Mouse (Mus musculus) brain, embryonic 14.5 days (tissue): ENCODE measurements around the gene Ifitm6. TPM values are rescaled to one million over a fixed set of nuclear protein-coding genes. Genes with fewer than 3 reads are reported as not detected.

Experiments
- DNase-seq: peaks from one replicate; pipeline ENCODE4 v3.0.0-alpha.2; 2011; ENCODE audit warnings: low read depth
- CTCF ChIP-seq: fragments of 200-500 bp; IDR thresholded peaks from 2 replicates; pipeline ENCODE4 v1.5.1; 2012; ENCODE audit warnings: inconsistent platforms, mild to moderate bottlenecking, moderate library complexity, borderline replicate concordance; ENCODE audit not compliant: insufficient read depth, insufficient read length; ENCODE audit errors: extremely low read depth
- POLR2A ChIP-seq: fragments of 200-500 bp; IDR thresholded peaks from 2 replicates; pipeline ENCODE4 v1.6.1; 2012; ENCODE audit warnings: mild to moderate bottlenecking, inconsistent platforms, borderline replicate concordance; ENCODE audit not compliant: poor library complexity, insufficient read depth, insufficient read length, severe bottlenecking; ENCODE audit errors: extremely low read depth
- polyA plus RNA-seq: library from polyadenylated mRNA; depleted of rRNA; stranded (reverse); fragments of >200 nt; gene quantifications from 2 replicates; pipeline ENCODE4 v1.2.3, GENCODE M21; 2012

Ifitm6 gene
- polyA plus RNA-seq, 1 experiment = 0.77 TPM

DNA sequence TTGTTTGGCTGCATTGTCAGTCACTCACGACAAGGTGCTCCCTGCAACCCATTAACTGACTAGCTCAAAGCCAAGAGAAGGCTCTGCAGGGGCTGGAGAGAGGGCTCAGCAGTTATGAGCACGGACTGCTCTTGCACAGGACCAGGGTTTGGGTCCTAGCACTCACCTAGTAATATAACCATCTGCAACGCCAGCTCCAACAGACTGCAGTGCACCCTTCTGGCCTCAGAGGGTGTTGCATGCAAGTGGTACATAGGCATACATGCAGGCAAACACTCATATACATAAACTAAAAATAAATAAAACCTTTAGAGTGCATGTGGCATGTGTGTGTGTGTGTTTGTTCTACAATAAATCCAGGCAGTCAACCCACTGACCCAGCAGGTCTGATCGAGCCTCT, 38.1 kb upstream of the Ifitm6 start:
- TF ChIP-seq POLR2A (no peak), CTCF (no peak)
- no peak for DNase-seq

DNA sequence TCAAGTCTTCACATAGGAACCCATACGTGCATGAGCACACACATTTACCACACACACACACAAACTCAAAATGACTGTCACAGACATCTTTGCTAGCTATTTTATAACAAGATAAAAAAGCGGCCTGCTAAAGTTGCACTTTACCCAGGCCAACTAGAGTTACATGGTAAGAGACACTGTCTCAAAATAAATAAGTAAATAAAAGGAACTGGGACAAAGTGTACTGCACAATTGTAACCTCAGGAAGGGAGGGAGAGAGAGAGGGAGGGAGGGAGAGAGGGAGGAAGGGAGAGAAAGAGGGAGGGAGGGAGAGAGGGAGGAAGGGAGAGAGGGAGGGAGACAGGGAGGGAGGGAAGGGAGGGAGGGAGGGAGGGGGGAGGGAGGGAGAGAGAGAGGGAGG, 34.7 kb upstream of the Ifitm6 start:
- TF ChIP-seq POLR2A = no peak
- no peak for DNase-seq

DNA sequence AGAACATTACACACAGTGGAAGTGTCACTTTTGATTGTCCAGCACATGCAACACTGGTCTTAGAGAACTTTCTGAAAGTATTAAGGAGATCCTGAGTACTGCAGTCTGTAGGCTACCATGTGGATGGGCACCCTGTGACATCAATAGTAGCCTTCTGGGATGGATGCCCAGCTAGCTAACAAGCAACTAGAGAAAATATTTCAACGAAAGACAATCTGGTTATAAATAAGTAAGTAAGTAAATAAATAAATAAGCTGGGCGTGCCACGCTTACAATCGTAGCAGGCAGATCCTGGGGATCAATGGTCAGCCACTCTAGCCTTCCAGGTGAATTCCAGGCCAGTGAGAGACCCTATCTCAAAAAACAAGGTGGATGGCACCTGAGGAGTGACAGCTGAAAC, 34.3 kb upstream of the Ifitm6 start:
- TF ChIP-seq CTCF = no peak
- TF ChIP-seq POLR2A = no peak
- no peak for DNase-seq

DNA sequence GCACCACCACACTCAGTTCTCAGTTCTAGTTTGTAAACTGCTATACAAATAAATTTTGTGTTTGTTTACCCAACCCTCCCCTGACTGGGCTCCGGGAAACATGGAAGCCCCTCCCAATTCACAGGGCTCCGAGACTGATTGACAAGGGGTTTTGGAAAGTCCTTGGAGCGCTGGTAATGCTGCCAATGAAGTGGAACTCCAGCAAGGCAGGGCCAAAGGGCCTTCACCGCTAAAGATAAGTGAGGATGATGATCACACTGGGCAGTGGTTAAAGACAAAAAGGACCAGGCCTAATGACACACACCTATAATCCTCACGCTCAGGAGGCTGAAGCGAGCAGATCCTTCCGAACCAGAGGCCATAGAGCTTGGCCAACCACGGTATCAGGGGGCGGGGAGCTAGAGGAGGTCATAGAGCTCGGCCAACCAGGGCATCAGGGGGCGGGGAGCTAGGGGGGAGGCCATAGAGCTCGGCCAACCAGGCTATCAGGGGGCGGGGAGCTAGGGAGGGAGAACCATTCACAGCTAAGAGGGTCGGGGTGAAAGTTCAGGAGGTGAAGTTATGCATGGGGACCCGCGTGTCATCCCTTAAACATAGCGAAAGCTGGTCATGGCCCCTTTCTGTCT, 33.4 kb upstream of the Ifitm6 start:
- TF ChIP-seq POLR2A = no peak
- no peak for TF ChIP-seq CTCF
- no peak for DNase-seq

DNA sequence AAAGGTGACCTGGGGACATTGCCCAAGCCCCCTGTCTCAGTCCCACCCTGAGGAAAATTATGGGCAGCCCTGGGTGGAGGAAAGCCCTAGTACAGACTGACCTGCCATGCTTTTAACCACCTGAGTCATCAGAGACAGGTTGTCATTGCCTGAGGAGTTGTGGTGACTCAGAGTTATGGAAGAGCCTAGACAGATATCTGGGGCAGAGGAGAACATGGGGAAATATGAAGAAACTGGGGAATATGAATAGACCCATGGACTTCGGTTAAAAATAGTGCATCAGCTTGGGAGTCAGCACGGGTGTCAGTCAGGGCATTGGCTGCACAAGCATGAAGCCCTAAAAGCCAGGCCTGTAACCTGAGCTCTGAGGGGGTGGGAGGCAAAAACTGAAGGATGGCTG, 31.6 kb upstream of the Ifitm6 start:
- DNase-seq = no peak
- TF ChIP-seq CTCF (no peak), POLR2A (no peak)

DNA sequence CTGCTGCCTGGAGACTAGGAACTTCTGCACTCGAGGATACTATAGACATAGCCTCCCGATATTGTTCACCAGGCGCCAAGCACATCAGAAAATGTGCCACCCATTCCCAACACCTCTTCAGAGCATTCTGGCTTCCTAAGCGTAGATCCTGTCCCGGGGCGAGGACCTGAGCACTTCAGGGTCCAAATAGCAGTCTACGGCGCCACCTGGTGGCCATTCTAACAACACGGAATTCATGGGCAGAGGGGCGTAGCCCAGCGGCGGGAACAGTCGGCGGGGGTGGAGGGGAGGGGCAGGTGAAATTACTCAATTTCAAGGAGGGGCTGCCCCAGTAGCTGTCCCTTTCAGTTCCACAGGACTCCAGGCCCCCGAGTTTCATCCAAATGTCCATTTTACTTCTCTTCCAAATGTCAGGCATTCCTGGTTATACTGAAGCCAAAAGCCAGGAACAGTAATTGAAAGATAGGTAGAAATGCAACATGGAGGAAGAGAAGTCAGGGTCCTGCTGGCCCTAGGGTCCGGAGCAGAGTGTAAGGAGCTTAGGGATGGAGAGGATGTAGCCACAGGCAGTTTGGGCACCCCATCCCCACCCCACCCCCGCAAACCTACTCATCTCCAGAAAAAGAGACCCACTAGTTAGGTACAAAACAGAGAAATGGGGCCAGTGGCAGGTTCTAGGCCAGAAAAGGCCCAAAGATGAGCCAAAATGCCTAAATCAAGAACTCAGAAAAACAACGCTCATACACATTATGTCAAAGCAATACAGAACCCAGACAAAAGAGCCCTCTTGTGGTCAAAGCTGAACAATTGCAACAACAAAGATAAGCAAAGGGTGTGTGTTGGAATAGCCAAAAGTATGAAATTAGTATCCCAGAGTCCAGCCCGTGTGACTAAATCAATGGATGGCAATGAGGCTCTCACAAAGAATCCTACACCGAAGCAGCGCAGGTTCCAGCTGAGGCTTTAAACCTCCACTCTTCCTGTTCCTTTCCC, 30.8 kb upstream of the Ifitm6 start:
- peak; percentile 95 for DNase-seq
- TF ChIP-seq CTCF = peak; percentile 92
- no peak for TF ChIP-seq POLR2A

DNA sequence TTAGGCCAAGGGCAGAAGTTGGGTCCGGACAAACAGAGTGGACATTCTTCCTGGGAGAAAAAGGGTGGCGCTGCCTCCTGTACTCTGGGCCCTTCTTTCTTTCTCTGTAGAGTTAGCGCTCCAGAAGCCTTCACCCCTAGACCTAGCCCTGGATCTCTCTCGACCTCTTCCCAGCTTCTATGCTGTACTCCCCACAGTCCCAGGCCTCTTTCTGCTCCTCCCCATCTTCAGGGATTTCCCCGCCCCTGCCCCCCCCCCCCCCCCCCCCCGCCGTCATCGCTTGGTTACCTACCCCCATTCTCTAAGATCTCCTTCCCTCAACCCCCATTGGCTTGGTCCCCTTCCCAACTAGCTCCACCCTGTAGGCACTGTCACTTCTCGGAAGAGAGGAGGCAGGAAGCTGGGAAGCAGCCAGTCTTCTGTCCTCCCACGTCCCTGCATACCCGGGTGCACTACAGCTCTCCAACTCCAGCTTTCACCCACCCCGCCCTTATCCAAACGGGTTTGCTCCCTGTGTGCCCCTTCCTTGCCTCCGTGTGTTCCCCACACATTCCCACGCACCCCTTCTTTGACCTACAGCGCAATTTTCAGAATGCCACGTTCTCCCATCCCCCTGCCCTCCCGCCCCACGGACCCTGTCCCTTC, 30.0 kb upstream of the Ifitm6 start:
- TF ChIP-seq CTCF (no peak), POLR2A (peak; percentile 16; the same call in 1 of the 2 replicates)
- DNase-seq = peak; percentile 85

DNA sequence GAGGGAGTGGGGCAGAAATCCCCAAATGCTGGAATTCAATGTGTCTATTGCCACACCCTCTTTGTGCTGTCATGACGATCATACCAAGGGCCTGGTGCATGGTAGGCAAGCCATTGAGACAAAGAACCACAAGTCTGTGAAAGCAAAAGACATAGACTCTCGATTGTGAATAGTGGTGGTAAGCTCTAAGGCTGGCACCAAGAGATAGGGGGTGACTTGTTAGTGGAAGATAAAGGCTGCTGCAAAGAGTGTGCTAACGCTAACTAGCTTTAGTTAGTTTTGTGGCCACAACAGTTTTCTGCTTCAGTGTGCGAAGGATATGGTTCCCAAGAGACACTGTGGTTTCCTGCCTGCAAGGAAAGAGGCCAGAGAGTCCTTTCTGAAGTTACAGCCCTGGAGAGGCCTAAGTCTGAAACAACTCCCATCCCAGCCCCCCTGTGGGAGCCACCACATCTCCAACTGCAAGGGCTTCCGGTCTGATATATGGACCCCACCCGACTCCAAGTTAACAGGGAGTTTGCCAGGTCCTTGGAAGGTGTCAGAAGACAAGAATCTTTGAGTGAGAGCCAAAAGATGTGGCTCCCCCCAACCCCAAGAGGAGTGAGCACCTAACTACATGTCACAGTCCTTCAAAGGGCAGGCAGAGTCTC, 29.3 kb upstream of the Ifitm6 start:
- no peak for DNase-seq
- no peak for TF ChIP-seq POLR2A
- TF ChIP-seq CTCF = no peak

DNA sequence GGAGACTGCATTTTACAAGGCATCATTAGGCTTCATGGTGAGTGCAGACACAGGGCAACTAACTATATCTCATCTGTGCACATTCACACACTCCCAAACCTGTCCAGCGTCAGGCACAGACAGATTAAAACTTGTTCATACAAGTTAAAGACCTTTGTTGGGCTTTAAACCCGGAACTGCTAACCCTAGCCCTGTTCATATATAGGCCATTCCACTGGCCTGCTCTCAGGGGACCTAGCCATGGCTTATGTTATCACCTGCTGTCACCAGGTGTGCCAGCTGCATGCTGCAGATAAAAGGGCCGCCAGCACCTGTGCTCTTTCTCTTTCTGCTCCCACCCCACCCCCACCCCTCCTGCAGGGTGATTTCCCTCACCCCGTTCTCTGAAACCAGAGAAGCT, 24.8 kb upstream of the Ifitm6 start:
- DNase-seq = no peak
- TF ChIP-seq CTCF (no peak), POLR2A (no peak)

DNA sequence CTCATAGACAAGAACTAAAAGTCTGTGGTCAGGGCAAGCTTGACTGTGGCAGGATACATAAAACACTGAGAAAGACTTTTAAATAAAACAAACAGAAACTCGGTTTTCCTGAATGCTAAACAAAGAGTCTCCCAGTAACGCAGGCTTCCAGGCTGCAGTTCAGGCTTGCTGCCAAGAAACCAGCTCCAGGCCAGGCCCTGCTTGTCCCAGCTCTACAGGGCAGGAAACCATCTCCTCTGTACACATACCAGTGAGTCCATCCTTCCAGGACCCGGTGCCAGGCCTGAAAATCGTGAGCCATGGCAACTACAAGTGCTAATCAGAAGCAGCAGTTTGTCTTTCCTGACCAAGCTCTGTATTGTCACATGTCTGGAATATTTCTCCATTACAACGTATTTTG, 23.9 kb upstream of the Ifitm6 start:
- peak; percentile 86 for DNase-seq
- TF ChIP-seq POLR2A = no peak
- TF ChIP-seq CTCF = no peak

DNA sequence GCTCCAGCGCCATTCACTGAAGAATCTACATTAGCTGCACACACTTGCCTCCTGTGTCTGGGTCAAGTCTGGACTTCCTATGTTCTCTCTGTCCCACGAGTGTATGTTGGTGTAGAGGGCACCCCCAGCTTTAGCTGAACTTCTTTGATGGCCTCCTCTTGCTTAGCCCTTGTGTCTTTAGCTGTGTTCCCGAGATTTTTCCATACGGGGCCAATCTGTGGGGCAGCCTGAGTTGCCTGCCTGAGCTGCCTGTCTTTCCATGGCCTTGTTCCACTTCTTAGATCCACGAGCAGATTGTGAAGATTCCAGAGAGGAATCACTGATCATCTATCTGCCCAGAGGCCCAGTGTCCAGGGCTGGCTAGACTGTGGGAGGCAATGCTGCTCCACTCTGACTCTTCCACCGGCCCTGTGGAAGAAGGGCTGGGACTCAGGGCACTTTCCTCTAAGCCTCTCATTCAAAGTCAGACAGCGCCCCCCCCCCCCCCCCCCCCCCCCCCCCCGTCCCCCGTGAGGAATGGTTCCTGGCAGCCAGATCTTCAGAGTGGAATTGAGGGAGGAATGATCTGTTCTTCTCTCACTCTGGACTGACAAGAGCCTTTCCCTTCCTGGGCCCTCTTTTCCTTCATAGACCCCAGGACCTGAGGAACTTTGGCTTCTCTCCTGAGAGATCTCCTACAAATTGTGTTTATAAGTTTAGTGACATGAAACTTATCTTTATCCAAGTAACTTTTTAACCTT, 23.3 kb upstream of the Ifitm6 start:
- peak; percentile 38 for DNase-seq

More for the DNA sequence above, 23.3 kb upstream of the Ifitm6 start:
- no peak for TF ChIP-seq CTCF
- no peak for TF ChIP-seq POLR2A
